Mouse (Mus musculus): ENCODE data around the gene C1s1. TPM values are rescaled to one million over a fixed set of nuclear protein-coding genes. Genes with fewer than 3 reads are reported as not detected.
"Not testable (repeated sequence)": the region's sequence is repeated elsewhere in the genome, so short reads cannot be mapped to it uniquely, and the experiment has no call there.

Gene C1s1
- total RNA-seq, 1 experiment from 2014 or later: not detected

DNA sequence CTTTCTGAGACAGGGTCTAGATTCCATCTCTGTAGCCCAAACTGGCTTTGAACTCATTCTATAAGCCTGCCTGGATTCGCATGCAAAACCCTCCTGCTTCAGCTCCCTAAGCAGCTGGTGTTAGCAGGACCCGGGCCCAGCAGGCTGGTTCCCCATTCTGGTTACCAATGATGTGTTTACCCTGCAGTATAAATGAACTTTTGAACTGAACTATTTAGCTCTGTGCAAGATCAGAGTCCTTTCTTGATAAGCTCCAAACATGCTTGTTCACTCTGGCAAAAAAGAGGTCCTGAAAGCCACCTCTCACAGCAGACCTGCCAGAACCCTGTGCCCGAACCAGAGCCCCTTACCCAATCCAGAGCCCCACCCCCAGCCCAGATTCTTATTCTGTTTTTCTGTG is 14.3 kb downstream of the C1s1 start:
- no peak for ATAC-seq (ENCODE audit: extremely low read depth, insufficient number of reproducible peaks, low FRiP score, poor library complexity, severe bottlenecking)

DNA sequence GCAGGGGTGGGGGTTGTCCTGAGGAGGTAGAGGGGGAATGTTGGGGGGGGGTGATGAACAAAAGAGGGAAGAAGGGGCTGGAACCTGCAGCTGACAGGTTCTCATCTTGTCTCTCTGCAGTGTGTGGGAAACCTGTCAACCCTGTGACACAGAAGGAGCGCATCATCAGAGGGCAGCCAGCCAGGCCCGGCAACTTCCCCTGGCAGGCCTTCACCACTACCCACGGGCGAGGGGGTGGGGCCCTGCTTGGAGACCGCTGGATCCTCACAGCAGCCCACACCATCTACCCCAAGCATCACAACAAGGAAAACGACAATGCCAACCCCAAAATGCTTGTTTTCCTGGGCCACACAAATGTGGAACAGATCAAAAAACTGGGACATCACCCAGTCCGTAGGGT is 20.1 kb downstream of the C1s1 start:
- not testable (repeated sequence) for ATAC-seq (ENCODE audit: extremely low read depth, insufficient number of reproducible peaks, low FRiP score, poor library complexity, severe bottlenecking)

GRCm38 (mm10) chr6:124517733-124518132 is 24.4 kb downstream of the C1s1 start:
- not testable (repeated sequence) for ATAC-seq (ENCODE audit: extremely low read depth, insufficient number of reproducible peaks, low FRiP score, poor library complexity, severe bottlenecking)

DNA sequence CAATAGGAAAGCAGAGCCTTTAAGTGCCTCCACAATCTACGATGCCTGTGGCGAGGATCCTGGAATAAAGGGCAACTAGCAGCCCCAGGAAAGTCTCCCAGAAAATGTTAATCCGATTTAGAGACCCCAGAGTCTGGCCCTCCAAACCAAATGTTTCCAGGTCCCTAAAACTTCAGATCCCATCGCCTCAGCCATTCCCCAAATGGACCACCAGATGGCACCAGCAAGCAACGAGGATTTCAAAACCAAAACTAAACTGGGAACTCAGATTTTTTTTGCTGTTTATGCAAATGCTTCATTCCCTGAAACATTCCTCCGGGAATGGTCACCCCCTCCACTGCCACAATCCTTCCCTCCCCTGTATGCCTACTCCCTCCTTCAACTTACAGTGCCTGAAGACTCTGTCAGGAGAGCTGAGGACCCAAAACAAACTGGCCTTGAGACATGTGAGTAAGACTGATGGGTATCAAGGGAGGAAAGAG is 29.8 kb downstream of the C1s1 start, which contains the start of gene C1ra:
TSS of gene C1ra (plus strand) at position 51 of the 482 bp plus-strand sequence.
- ATAC-seq (ENCODE audit: extremely low read depth, insufficient number of reproducible peaks, low FRiP score, poor library complexity, severe bottlenecking): peak; percentile 49; the same call in 1 of the 2 replicates

GRCm38 (mm10) chr6:124511936-124512335 is 30.2 kb downstream of the C1s1 start:
- no peak for ATAC-seq (ENCODE audit: extremely low read depth, insufficient number of reproducible peaks, low FRiP score, poor library complexity, severe bottlenecking)

- ATAC-seq (ENCODE audit: extremely low read depth, insufficient number of reproducible peaks, low FRiP score, poor library complexity, severe bottlenecking): not testable (repeated sequence)
These were observed 33.0 kb downstream of the C1s1 start for GRCm38 (mm10) chr6:124509192-124509591.

- ATAC-seq (ENCODE audit: extremely low read depth, insufficient number of reproducible peaks, low FRiP score, poor library complexity, severe bottlenecking): no peak
These were observed 33.9 kb downstream of the C1s1 start for GRCm38 (mm10) chr6:124508292-124508691.

- ATAC-seq (ENCODE audit: extremely low read depth, insufficient number of reproducible peaks, low FRiP score, poor library complexity, severe bottlenecking): no peak
These were observed 35.2 kb downstream of the C1s1 start for GRCm38 (mm10) chr6:124506991-124507390.

GRCm38 (mm10) chr6:124505028-124505427 is 37.1 kb downstream of the C1s1 start:
- peak; percentile 60 for ATAC-seq (ENCODE audit: extremely low read depth, insufficient number of reproducible peaks, low FRiP score, poor library complexity, severe bottlenecking)

GRCm38 (mm10) chr6:124502021-124502420 is 40.1 kb downstream of the C1s1 start:
- ATAC-seq (ENCODE audit: extremely low read depth, insufficient number of reproducible peaks, low FRiP score, poor library complexity, severe bottlenecking): no peak

GRCm38 (mm10) chr6:124501473-124501872 is 40.7 kb downstream of the C1s1 start:
- no peak for ATAC-seq (ENCODE audit: extremely low read depth, insufficient number of reproducible peaks, low FRiP score, poor library complexity, severe bottlenecking)

DNA sequence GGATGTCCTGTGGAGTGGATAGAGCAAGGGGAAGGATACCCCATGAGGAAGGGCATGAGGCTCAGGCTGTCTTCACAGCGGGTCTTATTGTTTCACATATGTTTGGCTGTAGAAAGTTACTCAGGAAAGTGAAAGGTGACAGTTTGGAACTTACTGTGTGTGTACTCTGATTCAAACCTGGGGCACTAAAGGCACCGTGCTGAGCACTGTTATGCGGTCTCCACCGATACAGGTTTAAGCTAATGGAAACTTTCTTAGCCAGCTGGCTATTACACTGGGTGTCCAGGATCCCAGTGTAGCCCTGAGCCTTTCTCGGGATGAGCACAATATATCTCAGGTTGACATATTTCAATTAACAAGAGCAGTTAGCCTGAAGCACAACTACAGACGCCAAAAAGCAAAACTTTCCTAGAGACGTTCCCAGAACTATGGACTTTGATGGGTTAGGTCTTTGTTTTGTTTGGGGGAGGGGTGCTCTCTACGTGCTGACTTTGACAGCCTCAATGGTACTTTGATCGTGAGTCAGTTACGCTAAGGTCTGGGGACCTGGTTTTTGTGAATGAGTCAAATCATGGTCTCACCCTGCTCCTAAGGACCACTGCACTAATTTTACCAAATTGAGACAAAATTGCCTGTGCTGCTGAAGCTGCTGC is 42.1 kb downstream of the C1s1 start:
- no peak for ATAC-seq (ENCODE audit: extremely low read depth, insufficient number of reproducible peaks, low FRiP score, poor library complexity, severe bottlenecking)

- ATAC-seq (ENCODE audit: extremely low read depth, insufficient number of reproducible peaks, low FRiP score, poor library complexity, severe bottlenecking): peak; percentile 26; the same call in 1 of the 2 replicates
These were observed 46.1 kb downstream of the C1s1 start for GRCm38 (mm10) chr6:124496054-124496453.

GRCm38 (mm10) chr6:124493886-124494285 is 48.3 kb downstream of the C1s1 start:
- no peak for ATAC-seq (ENCODE audit: extremely low read depth, insufficient number of reproducible peaks, low FRiP score, poor library complexity, severe bottlenecking)

DNA sequence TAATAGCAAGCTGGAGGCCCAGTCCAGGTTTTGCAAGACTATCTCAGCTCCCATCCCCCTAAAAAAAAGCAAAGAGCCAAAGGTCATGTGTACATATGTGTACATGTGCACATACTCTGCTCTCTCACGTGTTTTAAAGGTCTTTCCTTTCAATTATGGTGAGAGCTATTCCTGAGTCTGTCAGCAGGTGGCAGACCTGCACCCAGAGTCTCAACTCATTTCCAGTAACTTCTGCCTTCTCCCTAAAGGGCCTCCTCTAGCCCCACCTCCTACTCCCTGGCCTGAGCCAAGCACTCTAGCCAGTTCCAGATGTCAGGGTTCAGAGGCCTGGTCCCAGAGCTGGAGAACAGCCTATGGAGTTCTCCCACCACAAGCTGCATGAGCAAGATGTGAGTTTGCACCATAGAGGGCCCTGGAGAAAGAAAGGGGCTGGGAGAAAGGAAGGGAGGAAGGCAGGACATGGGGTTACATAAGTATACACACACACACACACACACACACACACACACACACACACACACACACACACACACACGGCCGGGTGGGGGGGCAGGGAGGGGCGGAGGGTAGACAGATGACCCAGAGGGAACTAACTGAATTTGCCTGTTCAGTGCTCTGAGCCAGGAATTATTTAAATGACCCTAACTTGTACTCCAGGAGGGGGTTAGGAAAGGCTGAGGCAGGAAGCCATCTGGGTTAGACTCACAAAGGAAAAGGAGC is 49.2 kb downstream of the C1s1 start, which contains the start of gene C1rl:
TSS of gene C1rl (plus strand) at position 272 of the 720 bp plus-strand sequence.
- ATAC-seq (ENCODE audit: extremely low read depth, insufficient number of reproducible peaks, low FRiP score, poor library complexity, severe bottlenecking): peak; percentile 94

- ATAC-seq (ENCODE audit: extremely low read depth, insufficient number of reproducible peaks, low FRiP score, poor library complexity, severe bottlenecking): no peak
These were observed 50.7 kb downstream of the C1s1 start for GRCm38 (mm10) chr6:124491427-124491826.

DNA sequence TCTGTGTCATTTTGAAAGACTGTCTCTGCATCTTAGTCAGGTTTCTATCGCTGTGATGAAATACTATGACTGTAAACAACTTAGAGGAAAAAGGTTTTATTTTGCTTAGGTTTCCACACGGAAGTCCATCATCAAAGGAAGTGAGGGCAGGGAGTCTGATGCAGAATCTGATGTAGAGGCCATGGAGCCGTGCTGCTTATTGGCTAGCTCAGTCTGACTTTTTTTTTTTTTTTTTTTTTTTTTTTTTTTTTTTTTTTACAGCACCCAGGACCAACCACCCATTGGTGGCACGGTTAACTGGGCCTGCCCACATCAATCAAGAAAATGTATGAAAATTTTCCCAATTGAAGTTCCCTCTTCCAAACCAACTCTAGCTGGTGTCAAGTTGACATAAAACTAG is 53.2 kb downstream of the C1s1 start:
- ATAC-seq (ENCODE audit: extremely low read depth, insufficient number of reproducible peaks, low FRiP score, poor library complexity, severe bottlenecking): no peak

DNA sequence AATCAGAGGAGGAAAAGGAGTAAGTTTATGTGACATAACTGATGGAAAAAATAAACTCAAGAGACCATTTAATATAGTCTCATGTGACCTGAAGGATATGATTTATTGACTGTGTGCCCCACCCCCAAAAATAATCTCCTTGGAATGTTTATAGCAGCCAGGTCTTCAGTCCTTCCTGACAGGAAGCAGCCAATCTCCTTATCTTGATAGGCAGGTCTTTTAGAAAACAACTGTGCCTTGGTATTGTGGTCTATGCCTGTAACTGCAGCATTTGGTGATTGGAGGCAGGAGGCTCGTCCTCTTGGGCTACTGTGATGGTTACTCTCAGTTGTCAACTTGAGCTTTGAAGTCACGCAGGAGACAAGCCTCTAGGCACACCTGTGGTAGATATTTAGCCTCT is 54.6 kb downstream of the C1s1 start:
- no peak for ATAC-seq (ENCODE audit: extremely low read depth, insufficient number of reproducible peaks, low FRiP score, poor library complexity, severe bottlenecking)

- ATAC-seq (ENCODE audit: extremely low read depth, insufficient number of reproducible peaks, low FRiP score, poor library complexity, severe bottlenecking): no peak
These were observed 56.6 kb downstream of the C1s1 start for GRCm38 (mm10) chr6:124485414-124486144.

All from neutrophil, adult 5-6 weeks (primary cell).